Comparison of ENCODE assay signal across 9 mouse cellular contexts in the genomic region with DNA sequence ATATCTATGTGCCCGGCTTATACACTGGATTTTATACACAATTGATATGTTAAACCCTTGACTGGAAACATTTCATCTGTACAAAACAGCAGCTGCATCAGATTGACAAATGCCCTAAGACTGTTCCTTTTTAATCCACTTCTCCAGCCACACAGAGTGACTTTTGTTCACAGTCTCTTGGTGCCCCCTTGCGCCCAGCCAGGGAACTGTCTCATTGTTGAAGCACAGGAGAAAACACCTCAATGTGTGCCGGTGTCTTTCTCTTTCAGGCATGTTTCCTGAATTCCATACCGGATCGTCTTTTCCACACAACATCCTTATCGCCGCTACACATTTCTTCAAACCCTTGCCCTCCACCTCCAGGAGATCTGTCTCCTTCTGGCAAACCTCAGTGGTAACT. TPM values are rescaled to one million over a fixed set of nuclear protein-coding genes. Genes with fewer than 3 reads are reported as not detected.
DNase-seq lines count a peak whose midpoint lies in the region; ATAC-seq and TF ChIP-seq lines count a peak whose summit lies in the region.
"Had no signal": no experiment of that assay in that cellular context is flagged by ENCODE, and none has a peak within 500 bp of the region (broad histone marks: within the 10 kb centered on the region; RNA-seq: fewer than 3 reads in every experiment).

No protein-coding gene starts in this region.

- H3K4me2 ChIP-seq in liver, embryonic 13.5 days = no peak overlapping the region
- no peak overlapping the region for H3K4me2 ChIP-seq in neural tube, embryonic 13.5 days
- H3K4me2 ChIP-seq in stomach, postnatal 0 days (replicated peaks; ENCODE audit: low read depth) = no peak overlapping the region

- TF ChIP-seq CTCF in kidney, adult 2 months (conservative IDR thresholded peaks at IDR 0.05; ENCODE audit: insufficient read depth, insufficient read length, low read depth, low read length) = peak; percentile 98
- peak; percentile 98 for TF ChIP-seq CTCF in stomach, postnatal 0 days (IDR thresholded peaks at IDR 0.05; ENCODE audit: low read depth)

- TF ChIP-seq POLR2A in kidney, adult 2 months (IDR thresholded peaks at IDR 0.05; ENCODE audit: low read depth, low read length) = no peak

- H3K4me1 ChIP-seq in kidney, adult 2 months (ENCODE audit: control insufficient read depth, insufficient read depth, low read length) = no peaks in the 10 kb centered on the region
- peaks cover 7% of the 10 kb centered on the region for H3K4me1 ChIP-seq in liver, embryonic 13.5 days (replicated peaks)
- no peaks in the 10 kb centered on the region for H3K4me1 ChIP-seq in neural tube, embryonic 13.5 days (replicated peaks)
- H3K4me1 ChIP-seq in stomach, postnatal 0 days (replicated peaks; ENCODE audit: control insufficient read depth, insufficient read depth) = no peaks in the 10 kb centered on the region

- H3K36me3 ChIP-seq in kidney, adult 2 months (ENCODE audit: control insufficient read depth, insufficient read depth, low read length) = no peaks in the 10 kb centered on the region
- H3K36me3 ChIP-seq in liver, embryonic 13.5 days = no peaks in the 10 kb centered on the region
- H3K36me3 ChIP-seq in neural tube, embryonic 13.5 days = no peaks in the 10 kb centered on the region
- H3K36me3 ChIP-seq in stomach, postnatal 0 days (ENCODE audit: control insufficient read depth, insufficient read depth, low read length) = no peaks in the 10 kb centered on the region

- H3K9ac ChIP-seq in liver, embryonic 13.5 days = no peak overlapping the region
- H3K9ac ChIP-seq in neural tube, embryonic 13.5 days = peak overlapping the region; percentile 62
- H3K9ac ChIP-seq in stomach, postnatal 0 days (ENCODE audit: low read length) = no peak overlapping the region

- 7% methylated on average over 7 of the region's 7 CpGs for WGBS in kidney, adult 2 months
- 4% methylated on average over 7 of the region's 7 CpGs for WGBS in liver, embryonic 13.5 days (ENCODE audit: insufficient replicate concordance)
- 13% methylated on average over 7 of the region's 7 CpGs for WGBS in neural tube, embryonic 13.5 days
- 9% methylated on average over 7 of the region's 7 CpGs for WGBS in stomach, postnatal 0 days

- H3K27me3 ChIP-seq in kidney, adult 2 months (replicated peaks; ENCODE audit: control insufficient read depth, insufficient read depth, low read length) = no peaks in the 10 kb centered on the region
- H3K27me3 ChIP-seq in liver, embryonic 13.5 days = peaks cover 11% of the 10 kb centered on the region
- H3K27me3 ChIP-seq in neural tube, embryonic 13.5 days = peaks cover 3% of the 10 kb centered on the region; the same call in 1 of the 2 replicates
- H3K27me3 ChIP-seq in stomach, postnatal 0 days (ENCODE audit: control insufficient read depth, insufficient read depth, low read length) = no peaks in the 10 kb centered on the region

- H3K27ac ChIP-seq in kidney, adult 2 months (ENCODE audit: insufficient read depth, low read depth, low read length) = no peak overlapping the region
- H3K27ac ChIP-seq in liver, embryonic 13.5 days = no peak overlapping the region
- H3K27ac ChIP-seq in neural tube, embryonic 13.5 days (replicated peaks) = no peak overlapping the region
- H3K27ac ChIP-seq in stomach, postnatal 0 days (replicated peaks) = no peak overlapping the region

- no peaks in the 10 kb centered on the region for H3K9me3 ChIP-seq in liver, embryonic 13.5 days (replicated peaks)
- H3K9me3 ChIP-seq in neural tube, embryonic 13.5 days = no peaks in the 10 kb centered on the region
- H3K9me3 ChIP-seq in stomach, postnatal 0 days (ENCODE audit: control insufficient read depth, low read length) = no peaks in the 10 kb centered on the region

- no peak overlapping the region for H3K4me3 ChIP-seq in kidney, adult 2 months (ENCODE audit: insufficient read depth, low read depth, low read length)
- H3K4me3 ChIP-seq in liver, embryonic 13.5 days (replicated peaks) = no peak overlapping the region
- no peak overlapping the region for H3K4me3 ChIP-seq in neural tube, embryonic 13.5 days
- no peak overlapping the region for H3K4me3 ChIP-seq in stomach, postnatal 0 days (ENCODE audit: low read depth, low read length)
- H3K4me3 ChIP-seq: erythroblast, embryonic 14.5 days had no signal

- TF ChIP-seq EP300 in stomach, postnatal 0 days (optimal IDR thresholded peaks at IDR 0.05) = no peak

- peak; percentile 83 to 89 for DNase-seq in left cerebral cortex, adult 18-20 months (ENCODE audit: low spot score in 2 of 2)
- DNase-seq in left cerebral cortex, adult 11 months (ENCODE audit: low spot score) = no peak
- DNase-seq in cerebellum, adult 18-20 months = peak; percentile 82 to 84
- peak; percentile 52 to 94 for DNase-seq in frontal cortex, adult 2 months (ENCODE audit: extremely low spot score in 1 of 2, low spot score in 1 of 2)
- DNase-seq in kidney, adult 2 months = peak; percentile 83
- peak; percentile 61 for DNase-seq in liver, embryonic 13.5 days
- DNase-seq in stomach, postnatal 0 days (ENCODE audit: low spot score) = peak; percentile 87

- ATAC-seq in liver, embryonic 13.5 days (ENCODE audit: low read depth) = 0 out of 2 replicates have a peak, but pooled peaks have one; percentile 36
- ATAC-seq in neural tube, embryonic 13.5 days (ENCODE audit: low read depth) = peak; percentile 61; the same call in 1 of the 2 replicates
- ATAC-seq in stomach, postnatal 0 days (ENCODE audit: low FRiP score, low TSS enrichment) = peak; percentile 62

RNA-seq across cellular contexts. Expression of gene Zfp3, which starts 8.4 kb away (rescaled TPM):
- 10 to 100 TPM; 17.2 to 17.9 TPM for total RNA-seq in left cerebral cortex, adult 18-20 months (2021)
- 8.7 and 9.8 TPM in 2 replicates for polyA plus RNA-seq in frontal cortex, adult 2 months (2012; rRNA removed)
- 1.7 and 2.4 TPM in 2 replicates for polyA plus RNA-seq in kidney, adult 2 months (2012; rRNA removed)
- 1.2 and 1.8 TPM in 2 replicates for polyA plus RNA-seq in liver, embryonic 13.5 days (2015; fragmentation: Nextera tagmentation; extraction: Ambion mirVana)
- 14.7 and 15.6 TPM in 2 replicates for polyA plus RNA-seq in neural tube, embryonic 13.5 days (2015; fragmentation: Nextera tagmentation; extraction: Ambion mirVana)
- 3.4 and 3.8 TPM in 2 replicates for polyA plus RNA-seq in stomach, postnatal 0 days (2015; fragmentation: Nextera tagmentation; extraction: Ambion mirVana)

RNA-seq across cellular contexts. Expression of gene Kif1c, which starts 55.3 kb away (rescaled TPM):
- total RNA-seq in left cerebral cortex, adult 18-20 months (2021) = 10 to 100 TPM; 54.8 to 57.7 TPM
- 45.2 and 48.5 TPM in 2 replicates for polyA plus RNA-seq in frontal cortex, adult 2 months (2012; rRNA removed)
- 91.0 and 94.9 TPM in 2 replicates for polyA plus RNA-seq in kidney, adult 2 months (2012; rRNA removed)
- polyA plus RNA-seq in liver, embryonic 13.5 days (2015; fragmentation: Nextera tagmentation; extraction: Ambion mirVana) = 0.58 and 0.73 TPM in 2 replicates
- polyA plus RNA-seq in neural tube, embryonic 13.5 days (2015; fragmentation: Nextera tagmentation; extraction: Ambion mirVana) = 1.5 TPM in 2 replicates
- 4.7 TPM in 2 replicates for polyA plus RNA-seq in stomach, postnatal 0 days (2015; fragmentation: Nextera tagmentation; extraction: Ambion mirVana)

RNA-seq across cellular contexts. Expression of gene Inca1, which starts 55.7 kb away (rescaled TPM):
- 1 to 10 TPM; 1.8 to 2.2 TPM for total RNA-seq in left cerebral cortex, adult 18-20 months (2021)
- polyA plus RNA-seq in frontal cortex, adult 2 months (2012; rRNA removed) = 3.5 and 3.9 TPM in 2 replicates
- 5.3 and 5.4 TPM in 2 replicates for polyA plus RNA-seq in kidney, adult 2 months (2012; rRNA removed)
- polyA plus RNA-seq in liver, embryonic 13.5 days (2015; fragmentation: Nextera tagmentation; extraction: Ambion mirVana) = 1.2 and 1.3 TPM in 2 replicates
- 0.75 and 1.1 TPM in 2 replicates for polyA plus RNA-seq in neural tube, embryonic 13.5 days (2015; fragmentation: Nextera tagmentation; extraction: Ambion mirVana)
- 1.6 and 2.1 TPM in 2 replicates for polyA plus RNA-seq in stomach, postnatal 0 days (2015; fragmentation: Nextera tagmentation; extraction: Ambion mirVana)
- polyA plus RNA-seq: erythroblast, embryonic 14.5 days had no signal

RNA-seq across cellular contexts. Expression of gene Scimp, which starts 56.7 kb away (rescaled TPM):
- not detected for total RNA-seq in left cerebral cortex, adult 18-20 months (2021)
- 0.08 TPM in 1 of 2 replicates, not detected in the other for polyA plus RNA-seq in frontal cortex, adult 2 months (2012; rRNA removed)
- polyA plus RNA-seq in kidney, adult 2 months (2012; rRNA removed) = 1.7 and 2.4 TPM in 2 replicates
- 0.18 and 0.41 TPM in 2 replicates for polyA plus RNA-seq in liver, embryonic 13.5 days (2015; fragmentation: Nextera tagmentation; extraction: Ambion mirVana)
- polyA plus RNA-seq in neural tube, embryonic 13.5 days (2015; fragmentation: Nextera tagmentation; extraction: Ambion mirVana) = not detected in 2 replicates
- polyA plus RNA-seq in stomach, postnatal 0 days (2015; fragmentation: Nextera tagmentation; extraction: Ambion mirVana) = 0.57 and 0.63 TPM in 2 replicates
- polyA plus RNA-seq: erythroblast, embryonic 14.5 days had no signal
